Mouse (Mus musculus) liver, embryonic 12.5 days (tissue): ENCODE results near the gene Hhat. TPM values are rescaled to one million over a fixed set of nuclear protein-coding genes. Genes with fewer than 3 reads are reported as not detected.
A peak's percentile ranks its signal among the peaks of the same experiment; 100 is the strongest.

Source experiments
- ATAC-seq: fragments of 200-750 bp; cut with Nextera tagmentation; 2 replicates; pipeline ENCODE4 v1.8.0; 2017; ENCODE audit warnings: moderate number of reproducible peaks, mild to moderate bottlenecking, moderate library complexity
- H3K27ac ChIP-seq: fragments of 300-500 bp; sonication (generic); 2 replicates; pipeline ENCODE4 v1.5.1; 2016; ENCODE audit warnings: mild to moderate bottlenecking
- H3K27me3 ChIP-seq: fragments of 300-500 bp; sonication (generic); replicated peaks from 2 replicates; pipeline ENCODE4 v1.6.1; 2016; ENCODE audit warnings: mild to moderate bottlenecking, moderate library complexity
- H3K36me3 ChIP-seq: fragments of 300-500 bp; sonication (generic); 2 replicates; pipeline ENCODE4 v1.6.1; 2016; ENCODE audit warnings: mild to moderate bottlenecking, moderate library complexity
- H3K4me1 ChIP-seq: fragments of 300-500 bp; sonication (generic); 2 replicates; pipeline ENCODE4 v1.6.1; 2016
- H3K4me2 ChIP-seq: fragments of 300-500 bp; sonication (generic); 2 replicates; pipeline ENCODE4 v1.6.1; 2016; ENCODE audit warnings: mild to moderate bottlenecking, moderate library complexity
- H3K4me3 ChIP-seq: fragments of 300-500 bp; sonication (generic); 2 replicates; pipeline ENCODE4 v1.5.1; 2016; ENCODE audit warnings: mild to moderate bottlenecking, moderate library complexity
- H3K9ac ChIP-seq: fragments of 300-500 bp; sonication (generic); 2 replicates; pipeline ENCODE4 v1.6.1; 2016; ENCODE audit warnings: mild to moderate bottlenecking, moderate library complexity
- H3K9me3 ChIP-seq: fragments of 300-500 bp; sonication (generic); replicated peaks from 2 replicates; pipeline ENCODE4 v1.6.1; 2016; ENCODE audit warnings: mild to moderate bottlenecking, moderate library complexity
- WGBS: fragments of 180-500 bp; shearing (Covaris S2); methylation state at CpG from one replicate; pipeline ENCODE4 v1.1.7; 2016; ENCODE audit not compliant: insufficient replicate concordance; 5-methylcytosine and 5-hydroxymethylcytosine counted together
- polyA plus RNA-seq: library from polyadenylated mRNA; unstranded; fragments of >200 nt; fragmentation: Nextera tagmentation; extraction: Ambion mirVana; gene quantifications from 2 replicates; pipeline ENCODE4 v1.2.1, GENCODE M21; 2016

The Hhat gene
- polyA plus RNA-seq, 1 experiment from 2014 or later: 2.1 TPM

DNA sequence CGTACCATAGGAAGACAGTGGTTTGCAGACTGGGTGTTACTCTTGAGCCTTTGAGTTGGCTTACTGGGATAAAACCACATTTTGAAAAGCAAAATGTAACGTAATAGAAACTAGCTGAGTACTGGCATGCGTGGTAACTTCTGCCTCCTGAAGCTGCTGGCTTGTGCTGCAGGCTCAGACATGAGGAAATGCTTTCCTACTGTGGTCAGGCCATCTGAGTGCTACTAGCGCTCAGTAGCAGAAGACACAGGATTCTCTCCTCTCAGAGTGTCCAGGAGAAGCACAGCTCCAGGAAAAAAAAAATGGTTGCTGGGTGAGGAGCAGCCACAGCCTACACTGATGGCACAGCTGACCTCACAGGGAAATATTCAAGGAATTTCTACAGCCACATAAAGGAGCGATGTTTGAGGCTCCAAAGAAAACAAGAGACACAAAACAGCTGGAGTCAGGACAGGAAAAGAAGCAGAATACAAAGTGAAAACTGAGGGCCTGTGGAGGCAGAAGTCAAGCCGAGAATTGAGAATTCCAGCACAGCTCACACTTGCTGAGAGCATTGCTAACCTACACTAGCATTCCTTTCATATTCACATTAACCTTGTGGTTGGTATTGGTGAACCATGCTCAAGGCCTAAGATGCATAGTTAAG lies 8.0 kb upstream of the Hhat start:
- no peak overlapping the region for H3K4me3 ChIP-seq
- no peaks in the 10 kb centered on the region for H3K36me3 ChIP-seq
- no peak overlapping the region for H3K9ac ChIP-seq
- H3K9me3 ChIP-seq: no peaks in the 10 kb centered on the region
- no peak overlapping the region for H3K27ac ChIP-seq
- no peak overlapping the region for H3K4me2 ChIP-seq
- ATAC-seq: no peak
- H3K27me3 ChIP-seq: 0 out of 2 replicates have a peak, but pooled peaks cover 3% of the 10 kb centered on the region
- 32% methylated on average over 6 of the region's 6 CpGs for WGBS
- H3K4me1 ChIP-seq: no peaks in the 10 kb centered on the region

DNA sequence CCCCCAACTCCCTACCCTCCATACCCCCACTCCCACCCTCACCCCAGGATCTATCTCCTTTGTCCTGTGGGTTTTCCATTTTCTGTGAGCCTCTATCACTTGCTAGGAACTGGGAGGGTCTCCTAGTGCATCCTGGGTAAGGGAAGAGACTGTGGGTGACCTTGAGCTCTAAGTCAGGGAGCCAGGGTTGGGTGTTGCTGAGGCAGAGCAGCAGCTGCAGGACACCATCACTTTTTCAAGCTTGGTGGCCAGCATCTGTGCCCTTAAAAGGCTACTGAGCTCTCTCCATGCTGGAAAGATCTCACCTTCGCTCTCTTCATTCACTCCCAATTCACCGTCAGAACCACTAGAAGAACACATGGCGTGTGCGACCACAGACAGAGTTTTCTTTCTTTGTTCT lies 7.2 kb upstream of the Hhat start:
- Histone ChIP-seq H3K27me3 (no peaks in the 10 kb centered on the region), H3K27ac (no peak overlapping the region), H3K36me3 (no peaks in the 10 kb centered on the region), H3K9ac (no peak overlapping the region), H3K4me1 (no peaks in the 10 kb centered on the region), H3K4me2 (no peak overlapping the region), H3K9me3 (no peaks in the 10 kb centered on the region), H3K4me3 (no peak overlapping the region)
- 76% methylated on average over 4 of the region's 4 CpGs for WGBS
- ATAC-seq: no peak

DNA sequence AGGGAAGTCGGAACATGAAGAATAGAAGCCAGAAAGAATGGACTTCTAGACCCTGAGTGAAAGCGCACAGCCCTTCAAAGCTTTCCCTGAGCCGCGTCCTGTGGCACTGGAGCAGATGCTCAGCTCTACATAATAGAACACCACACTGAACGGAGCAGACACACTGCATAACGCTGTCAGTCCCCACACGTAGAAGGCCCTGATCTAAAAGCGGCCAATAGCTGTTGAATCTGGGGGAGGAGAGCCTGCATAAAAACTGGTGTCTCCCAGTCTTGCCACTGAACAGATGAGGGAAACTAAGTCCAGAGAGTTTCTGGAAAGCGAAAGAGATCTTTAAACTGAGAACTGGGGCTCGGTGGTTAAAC lies 911 bp downstream of the Hhat start:
- H3K4me1 ChIP-seq: peaks cover 16% of the 10 kb centered on the region
- H3K9me3 ChIP-seq: no peaks in the 10 kb centered on the region
- H3K9ac ChIP-seq: peak overlapping the region; percentile 74
- ATAC-seq: peak; percentile 45; the same call in 1 of the 2 replicates
- WGBS: 42% methylated on average over 10 of the region's 10 CpGs
- H3K4me2 ChIP-seq: peak overlapping the region; percentile 92
- H3K36me3 ChIP-seq: no peaks in the 10 kb centered on the region
- peaks cover 4% of the 10 kb centered on the region; the same call in 1 of the 2 replicates for H3K27me3 ChIP-seq
- H3K27ac ChIP-seq: peak overlapping the region; percentile 80
- H3K4me3 ChIP-seq: peak overlapping the region; percentile 68

DNA sequence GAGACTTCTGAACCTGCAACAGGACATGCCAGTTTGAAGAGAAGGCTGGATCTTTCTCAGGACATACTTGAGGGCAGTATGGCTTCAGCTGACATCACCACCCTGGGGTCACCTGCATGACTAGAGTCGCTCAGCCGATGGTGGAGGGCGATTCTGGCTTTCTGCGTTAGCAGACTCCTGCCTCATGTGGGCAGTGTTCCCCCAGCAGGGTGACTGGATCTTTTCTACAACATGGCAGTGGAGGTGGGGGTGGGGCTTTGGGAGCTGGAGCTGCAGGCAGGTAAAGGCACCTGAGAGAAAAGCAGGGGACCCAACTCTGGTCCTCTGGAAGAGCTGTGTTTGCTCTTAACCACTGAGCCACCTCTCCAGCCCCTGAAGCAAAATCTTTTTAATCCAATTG lies 5.5 kb downstream of the Hhat start:
- no peak for ATAC-seq
- WGBS: 35% methylated on average over 4 of the region's 4 CpGs

DNA sequence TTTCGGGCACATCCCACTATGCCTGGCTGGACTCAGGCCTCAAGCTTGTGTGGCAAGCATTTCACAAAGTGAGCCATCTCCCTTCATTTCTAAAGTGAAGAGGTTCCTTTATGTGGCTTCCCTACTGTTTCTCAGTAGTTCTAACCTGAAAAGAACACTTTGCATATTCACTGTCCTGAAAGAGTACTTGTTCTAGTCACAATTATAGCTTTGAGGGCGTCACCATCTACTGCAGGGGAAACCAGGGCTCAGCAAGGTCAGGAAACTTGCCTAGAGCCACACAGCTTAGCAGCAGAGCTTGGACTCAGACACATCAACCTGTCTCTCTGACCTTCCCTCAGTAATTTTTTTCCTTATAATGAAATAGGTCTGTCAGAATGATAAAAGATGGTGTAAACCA lies 6.5 kb downstream of the Hhat start:
- no peak overlapping the region for H3K9ac ChIP-seq
- no peak overlapping the region for H3K4me3 ChIP-seq
- H3K4me1 ChIP-seq: peaks cover 6% of the 10 kb centered on the region
- 49% methylated on average over 2 of the region's 2 CpGs for WGBS
- H3K27ac ChIP-seq: no peak overlapping the region
- no peak overlapping the region for H3K4me2 ChIP-seq
- no peak for ATAC-seq
- no peaks in the 10 kb centered on the region for H3K36me3 ChIP-seq
- H3K9me3 ChIP-seq: no peaks in the 10 kb centered on the region
- H3K27me3 ChIP-seq: no peaks in the 10 kb centered on the region

More for the DNA sequence above, 5.5 kb downstream of the Hhat start:
- Histone ChIP-seq H3K9me3 (no peaks in the 10 kb centered on the region), H3K4me1 (peaks cover 11% of the 10 kb centered on the region), H3K4me2 (no peak overlapping the region), H3K27me3 (peaks cover under 1% of the 10 kb centered on the region; the same call in 1 of the 2 replicates), H3K4me3 (no peak overlapping the region), H3K27ac (no peak overlapping the region), H3K36me3 (no peaks in the 10 kb centered on the region), H3K9ac (no peak overlapping the region)

DNA sequence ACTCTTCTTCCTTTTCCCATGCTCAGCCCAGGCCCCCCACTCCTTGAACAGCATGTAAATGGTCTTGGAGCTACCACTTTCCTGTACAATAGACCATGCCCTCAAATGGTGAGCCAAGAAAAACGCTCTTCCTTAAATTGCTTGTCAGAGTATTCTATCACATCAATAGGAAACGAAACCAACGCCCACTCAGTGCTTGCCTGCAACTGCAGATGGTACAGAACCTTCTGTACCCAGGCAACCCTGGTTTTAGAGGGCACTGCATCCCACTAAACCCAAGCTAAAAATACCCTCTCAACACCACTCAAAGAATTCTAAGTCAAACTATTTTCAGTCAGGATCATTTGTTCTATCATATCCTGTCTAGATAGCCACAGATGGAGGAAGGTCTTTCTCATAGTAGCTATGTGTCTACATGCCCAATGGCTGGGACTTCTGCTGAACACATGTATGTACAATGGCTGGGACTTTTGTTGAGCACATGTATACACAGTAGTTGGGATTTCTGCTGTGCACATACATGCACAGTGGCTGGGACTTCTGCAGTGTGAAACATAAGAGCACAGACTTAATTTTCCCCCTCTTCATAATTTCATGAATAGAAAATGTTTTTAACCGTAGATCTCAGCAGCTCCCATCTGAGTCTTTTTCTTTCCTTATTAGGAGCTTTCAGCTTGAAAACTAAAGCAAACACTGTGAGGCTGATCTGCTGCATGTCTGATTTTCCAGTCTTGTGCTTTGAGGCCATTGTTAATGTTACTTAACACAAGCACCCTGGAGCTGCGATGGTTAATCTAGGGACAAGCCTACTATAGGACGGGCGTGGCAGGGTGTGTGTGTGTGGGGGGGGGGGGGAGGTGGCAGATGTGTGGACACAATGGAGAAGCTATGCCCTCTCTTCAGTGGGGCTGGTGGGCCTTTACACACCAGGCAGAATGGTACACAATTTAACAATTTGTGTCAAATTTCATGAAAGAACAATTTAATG lies 7.8 kb downstream of the Hhat start:
- Histone ChIP-seq H3K36me3 (no peaks in the 10 kb centered on the region), H3K9ac (no peak overlapping the region), H3K4me3 (no peak overlapping the region), H3K27me3 (no peaks in the 10 kb centered on the region), H3K4me1 (peaks cover 6% of the 10 kb centered on the region), H3K9me3 (no peaks in the 10 kb centered on the region), H3K4me2 (no peak overlapping the region), H3K27ac (no peak overlapping the region)
- 50% methylated on average over 7 of the region's 7 CpGs for WGBS
- no peak for ATAC-seq

DNA sequence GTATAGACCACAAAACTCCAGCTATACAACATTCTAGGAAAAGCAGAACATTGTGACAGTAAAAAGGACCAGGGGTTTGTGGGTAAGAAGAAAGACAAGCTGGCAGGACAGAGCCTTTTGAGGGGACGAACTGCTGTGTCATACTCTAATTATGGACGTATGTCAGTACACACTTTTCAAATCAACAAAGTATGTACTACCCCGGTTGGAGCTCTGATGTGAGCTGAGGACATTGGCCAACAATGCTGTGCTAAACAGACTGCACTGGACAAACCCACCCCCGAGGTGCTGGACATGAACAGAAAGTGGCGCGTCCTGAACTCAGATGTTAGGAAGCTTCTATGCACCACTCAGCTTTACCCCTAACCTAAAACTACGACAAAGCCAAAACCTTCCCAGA lies 14.3 kb downstream of the Hhat start:
- WGBS: 60% methylated on average over 7 of the region's 7 CpGs

DNA sequence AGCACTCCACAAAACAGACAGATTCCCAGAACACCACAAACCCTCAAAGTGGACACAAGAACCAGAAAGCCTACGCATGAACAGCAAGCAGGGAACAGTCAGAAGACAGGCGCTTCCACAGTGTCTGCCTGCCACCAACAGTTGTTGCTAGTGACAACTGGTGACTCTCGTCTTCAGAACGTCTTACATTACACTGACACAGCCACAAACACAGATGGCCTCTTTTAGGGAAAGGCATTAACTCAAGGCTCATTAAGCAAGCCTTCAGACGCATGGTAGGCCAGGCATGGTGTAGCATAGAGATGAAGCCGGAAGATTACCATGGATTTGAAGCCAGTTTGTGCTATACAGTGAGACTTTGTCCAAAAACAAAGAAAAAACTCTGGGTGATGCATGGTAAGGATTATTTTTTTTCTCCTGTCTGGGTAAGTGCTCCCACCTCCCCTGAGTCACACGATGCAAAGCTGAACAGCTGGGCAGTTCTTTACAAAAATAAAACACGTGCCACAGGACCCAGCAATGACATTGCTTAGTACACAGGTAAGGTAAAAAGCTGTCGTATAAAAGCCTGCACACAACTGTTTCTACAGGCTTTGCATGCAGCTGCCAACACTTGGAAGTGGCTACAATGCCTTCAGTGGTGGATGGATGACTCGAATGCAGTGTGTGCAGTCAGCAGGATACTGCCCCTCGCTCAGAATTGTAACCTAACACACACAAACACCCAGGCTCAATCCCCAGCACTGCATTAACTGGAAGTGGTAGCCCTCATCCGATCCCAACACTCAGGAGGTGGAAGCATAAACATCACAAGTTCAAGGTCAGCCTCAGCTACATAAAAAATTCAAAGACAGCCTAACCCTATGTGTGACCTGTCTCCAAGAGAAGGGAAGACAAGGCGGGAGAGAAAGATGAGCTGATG lies 15.1 kb downstream of the Hhat start:
- 67% methylated on average over 13 of the region's 13 CpGs for WGBS
- Histone ChIP-seq H3K4me2 (no peak overlapping the region), H3K36me3 (no peaks in the 10 kb centered on the region)

More for the DNA sequence above, 14.3 kb downstream of the Hhat start:
- Histone ChIP-seq H3K9ac (no peak overlapping the region), H3K4me3 (no peak overlapping the region), H3K4me2 (no peak overlapping the region), H3K4me1 (peaks cover 12% of the 10 kb centered on the region; the same call in 1 of the 2 replicates), H3K27me3 (no peaks in the 10 kb centered on the region), H3K9me3 (no peaks in the 10 kb centered on the region), H3K36me3 (no peaks in the 10 kb centered on the region), H3K27ac (no peak overlapping the region)
- no peak for ATAC-seq

DNA sequence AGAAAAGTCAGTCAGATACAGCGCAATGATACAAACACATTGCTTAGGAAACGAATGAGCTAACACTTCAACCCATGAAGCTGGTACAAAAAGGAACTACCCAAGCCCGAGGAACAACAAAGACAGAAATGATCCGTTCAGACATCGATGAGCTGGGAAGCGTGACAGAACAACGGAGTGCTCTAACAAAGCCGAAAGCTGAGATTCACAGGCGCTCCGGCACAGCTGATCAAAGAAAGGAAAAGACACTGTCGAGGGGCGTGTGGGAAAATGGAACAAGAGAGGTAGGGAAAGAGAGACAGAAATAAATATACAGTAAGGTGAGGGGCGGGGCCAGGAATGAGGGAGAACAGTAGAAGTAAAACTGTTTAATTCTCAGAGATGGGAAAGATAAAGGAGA lies 15.8 kb downstream of the Hhat start:
- Histone ChIP-seq H3K36me3 (no peaks in the 10 kb centered on the region), H3K4me3 (no peak overlapping the region), H3K9me3 (no peaks in the 10 kb centered on the region), H3K27me3 (no peaks in the 10 kb centered on the region), H3K4me2 (no peak overlapping the region), H3K9ac (no peak overlapping the region), H3K27ac (no peak overlapping the region), H3K4me1 (peaks cover 12% of the 10 kb centered on the region; the same call in 1 of the 2 replicates)
- ATAC-seq: no peak
- WGBS: 83% methylated on average over 13 of the region's 13 CpGs

More for the DNA sequence above, 15.1 kb downstream of the Hhat start:
- H3K27ac ChIP-seq: no peak overlapping the region
- no peak for ATAC-seq
- H3K27me3 ChIP-seq: no peaks in the 10 kb centered on the region
- no peak overlapping the region for H3K9ac ChIP-seq
- H3K4me3 ChIP-seq: no peak overlapping the region
- no peaks in the 10 kb centered on the region for H3K9me3 ChIP-seq
- H3K4me1 ChIP-seq: peaks cover 12% of the 10 kb centered on the region; the same call in 1 of the 2 replicates

DNA sequence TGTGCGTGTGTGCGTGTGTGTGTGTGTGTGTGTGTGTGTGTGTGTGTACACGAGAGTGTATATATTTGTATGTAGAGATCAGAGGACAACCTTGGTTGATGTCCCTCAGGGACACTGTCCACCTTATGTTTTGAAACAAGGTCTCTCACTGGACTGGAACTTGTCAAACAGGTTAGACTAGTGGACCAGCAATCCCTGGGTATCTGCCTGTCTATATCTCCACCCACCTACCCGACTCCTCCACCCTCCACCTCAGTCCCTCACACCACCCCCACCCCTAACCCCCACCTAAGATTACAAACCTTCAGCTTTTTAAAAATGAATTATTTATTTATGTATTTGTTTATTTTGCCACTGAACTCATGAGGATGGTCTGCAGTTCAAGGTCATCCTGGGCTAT lies 16.8 kb downstream of the Hhat start:
- no peak overlapping the region for H3K4me2 ChIP-seq
- no peaks in the 10 kb centered on the region for H3K36me3 ChIP-seq
- H3K4me1 ChIP-seq: peaks cover 12% of the 10 kb centered on the region; the same call in 1 of the 2 replicates
- no peak for ATAC-seq
- H3K27me3 ChIP-seq: no peaks in the 10 kb centered on the region
- WGBS: 65% methylated on average over 4 of the region's 4 CpGs
- no peak overlapping the region for H3K4me3 ChIP-seq
- no peaks in the 10 kb centered on the region for H3K9me3 ChIP-seq
- no peak overlapping the region for H3K27ac ChIP-seq
- no peak overlapping the region for H3K9ac ChIP-seq
